Mouse (Mus musculus) heart, adult 2 months (tissue): ENCODE results near the gene Gm47969.

ENCODE experiments used
- CTCF ChIP-seq: fragments of 200-600 bp; IDR thresholded peaks from 2 replicates; pipeline ENCODE4 v1.8.1; 2022; ENCODE audit warnings: antibody characterized with exemption, mild to moderate bottlenecking, moderate library complexity
- EP300 ChIP-seq: fragments of 200-500 bp; IDR thresholded peaks from 2 replicates; pipeline ENCODE4 v1.6.1; 2011; ENCODE audit warnings: low read depth, low read length, control low read depth; ENCODE audit not compliant: insufficient read depth
- POLR2A ChIP-seq: fragments of 200-500 bp; IDR thresholded peaks from 2 replicates; pipeline ENCODE4 v1.6.1; 2011; ENCODE audit warnings: mild to moderate bottlenecking, low read depth, low read length, control low read depth; ENCODE audit not compliant: insufficient read depth

DNA sequence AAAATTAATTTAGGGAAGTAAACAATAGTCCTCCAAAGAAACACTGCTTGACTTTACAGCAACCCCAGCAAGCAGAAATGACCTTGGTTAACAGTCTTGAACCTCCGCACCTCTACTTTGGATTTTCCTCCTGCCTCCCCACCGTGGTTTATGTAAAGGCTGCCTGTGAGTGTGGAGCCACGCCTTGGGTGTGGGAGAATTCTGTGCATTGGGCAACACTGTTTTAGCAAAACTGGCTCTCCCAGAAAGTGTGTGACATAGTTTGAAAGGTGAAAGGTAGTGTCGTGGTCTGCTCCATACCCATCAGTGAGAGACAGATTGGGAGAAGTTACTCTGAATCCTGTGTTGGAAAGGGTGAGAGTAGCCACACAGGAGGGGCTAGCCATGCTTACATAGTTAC lies 5.7 kb upstream of the Gm47969 start:
- TF ChIP-seq POLR2A (no peak), CTCF (no peak), EP300 (no peak)
